Mouse (Mus musculus): ENCODE measurements around the gene Ube2r2. TPM values are rescaled to one million over a fixed set of nuclear protein-coding genes. Genes with fewer than 3 reads are reported as not detected.

Gene Ube2r2
- polyA plus RNA-seq, 1 experiment: 18.8 TPM

- Histone ChIP-seq H3K27me3 (ENCODE audit: control insufficient read depth, insufficient read depth, low read length) (no peaks in the 10 kb centered on the region), H3K4me1 (ENCODE audit: control insufficient read depth, insufficient read depth, low read length) (no peaks in the 10 kb centered on the region)
Measured at GRCm38 (mm10) chr4:41205751-41206150, 70.2 kb downstream of the Ube2r2 start.

GRCm38 (mm10) chr4:41208050-41208449 is 72.5 kb downstream of the Ube2r2 start:
- TF ChIP-seq POLR2A (IDR thresholded peaks at IDR 0.05; ENCODE audit: control insufficient read depth, low read depth, low read length) (no peak), CTCF (IDR thresholded peaks at IDR 0.05; ENCODE audit: control insufficient read depth, insufficient read depth, insufficient replicate concordance, low read depth, low read length) (no peak)
- H3K4me1 ChIP-seq (ENCODE audit: control insufficient read depth, insufficient read depth, low read length): no peaks in the 10 kb centered on the region
- no peak overlapping the region for H3K27ac ChIP-seq (ENCODE audit: control insufficient read depth, insufficient read depth, low read depth, low read length)
- H3K27me3 ChIP-seq (ENCODE audit: control insufficient read depth, insufficient read depth, low read length): no peaks in the 10 kb centered on the region
- H3K4me3 ChIP-seq (ENCODE audit: control insufficient read depth, low read depth, low read length): no peak overlapping the region
- peaks cover 14% of the 10 kb centered on the region for H3K36me3 ChIP-seq (ENCODE audit: control insufficient read depth, insufficient read depth, low read length)

More at GRCm38 (mm10) chr4:41205751-41206150, 70.2 kb downstream of the Ube2r2 start:
- Histone ChIP-seq H3K4me3 (ENCODE audit: control insufficient read depth, low read depth, low read length) (no peak overlapping the region), H3K36me3 (ENCODE audit: control insufficient read depth, insufficient read depth, low read length) (peaks cover 19% of the 10 kb centered on the region), H3K27ac (ENCODE audit: control insufficient read depth, insufficient read depth, low read depth, low read length) (no peak overlapping the region)
- TF ChIP-seq POLR2A (IDR thresholded peaks at IDR 0.05; ENCODE audit: control insufficient read depth, low read depth, low read length) (no peak), CTCF (IDR thresholded peaks at IDR 0.05; ENCODE audit: control insufficient read depth, insufficient read depth, insufficient replicate concordance, low read depth, low read length) (no peak)

- H3K27me3 ChIP-seq (ENCODE audit: control insufficient read depth, insufficient read depth, low read length): no peaks in the 10 kb centered on the region
- H3K4me3 ChIP-seq (ENCODE audit: control insufficient read depth, low read depth, low read length): no peak overlapping the region
- H3K36me3 ChIP-seq (ENCODE audit: control insufficient read depth, insufficient read depth, low read length): peaks cover 4% of the 10 kb centered on the region
- no peaks in the 10 kb centered on the region for H3K4me1 ChIP-seq (ENCODE audit: control insufficient read depth, insufficient read depth, low read length)
- H3K27ac ChIP-seq (ENCODE audit: control insufficient read depth, insufficient read depth, low read depth, low read length): no peak overlapping the region
- TF ChIP-seq CTCF (IDR thresholded peaks at IDR 0.05; ENCODE audit: control insufficient read depth, insufficient read depth, insufficient replicate concordance, low read depth, low read length) (no peak), POLR2A (IDR thresholded peaks at IDR 0.05; ENCODE audit: control insufficient read depth, low read depth, low read length) (no peak)
Measured at GRCm38 (mm10) chr4:41225412-41225811, 89.9 kb downstream of the Ube2r2 start.

- Histone ChIP-seq H3K4me3 (ENCODE audit: control insufficient read depth, low read depth, low read length) (no peak overlapping the region), H3K27me3 (ENCODE audit: control insufficient read depth, insufficient read depth, low read length) (no peaks in the 10 kb centered on the region), H3K36me3 (ENCODE audit: control insufficient read depth, insufficient read depth, low read length) (peaks cover 4% of the 10 kb centered on the region), H3K27ac (ENCODE audit: control insufficient read depth, insufficient read depth, low read depth, low read length) (no peak overlapping the region), H3K4me1 (ENCODE audit: control insufficient read depth, insufficient read depth, low read length) (no peaks in the 10 kb centered on the region)
- TF ChIP-seq CTCF (IDR thresholded peaks at IDR 0.05; ENCODE audit: control insufficient read depth, insufficient read depth, insufficient replicate concordance, low read depth, low read length) (no peak), POLR2A (IDR thresholded peaks at IDR 0.05; ENCODE audit: control insufficient read depth, low read depth, low read length) (no peak)
Measured at GRCm38 (mm10) chr4:41226351-41226750, 90.8 kb downstream of the Ube2r2 start.

- TF ChIP-seq POLR2A (IDR thresholded peaks at IDR 0.05; ENCODE audit: control insufficient read depth, low read depth, low read length) (no peak), CTCF (IDR thresholded peaks at IDR 0.05; ENCODE audit: control insufficient read depth, insufficient read depth, insufficient replicate concordance, low read depth, low read length) (no peak)
- no peaks in the 10 kb centered on the region for H3K4me1 ChIP-seq (ENCODE audit: control insufficient read depth, insufficient read depth, low read length)
- no peak overlapping the region for H3K4me3 ChIP-seq (ENCODE audit: control insufficient read depth, low read depth, low read length)
- no peaks in the 10 kb centered on the region for H3K27me3 ChIP-seq (ENCODE audit: control insufficient read depth, insufficient read depth, low read length)
- no peak overlapping the region for H3K27ac ChIP-seq (ENCODE audit: control insufficient read depth, insufficient read depth, low read depth, low read length)
- peaks cover 2% of the 10 kb centered on the region; the same call in 1 of the 2 replicates for H3K36me3 ChIP-seq (ENCODE audit: control insufficient read depth, insufficient read depth, low read length)
Measured at GRCm38 (mm10) chr4:41235621-41236020, 100.1 kb downstream of the Ube2r2 start.

- Histone ChIP-seq H3K27ac (ENCODE audit: control insufficient read depth, insufficient read depth, low read depth, low read length) (no peak overlapping the region), H3K4me3 (ENCODE audit: control insufficient read depth, low read depth, low read length) (no peak overlapping the region), H3K4me1 (ENCODE audit: control insufficient read depth, insufficient read depth, low read length) (no peaks in the 10 kb centered on the region), H3K36me3 (ENCODE audit: control insufficient read depth, insufficient read depth, low read length) (no peaks in the 10 kb centered on the region), H3K27me3 (ENCODE audit: control insufficient read depth, insufficient read depth, low read length) (no peaks in the 10 kb centered on the region)
- no peak for TF ChIP-seq CTCF (IDR thresholded peaks at IDR 0.05; ENCODE audit: control insufficient read depth, insufficient read depth, insufficient replicate concordance, low read depth, low read length)
- TF ChIP-seq POLR2A (IDR thresholded peaks at IDR 0.05; ENCODE audit: control insufficient read depth, low read depth, low read length): no peak
Measured at GRCm38 (mm10) chr4:41240916-41241315, 105.4 kb downstream of the Ube2r2 start.

Other genes with a start within 250 kb of the Ube2r2 start
- gene Spink4, start 215.7 kb upstream of the Ube2r2 start, polyA plus RNA-seq (2012; rRNA removed): 5.1 and 11.1 TPM in 2 replicates
- 229 and 254 TPM in 2 replicates for gene Bag1, start 187.4 kb upstream of the Ube2r2 start, polyA plus RNA-seq (2012; rRNA removed)
- gene Chmp5, start 187.3 kb upstream of the Ube2r2 start, polyA plus RNA-seq (2012; rRNA removed): 18.0 and 19.0 TPM in 2 replicates
- 28.2 and 29.5 TPM in 2 replicates for gene Nfx1, start 164.8 kb upstream of the Ube2r2 start, polyA plus RNA-seq (2012; rRNA removed)
- 174 and 180 TPM in 2 replicates for gene Aqp7, start 87.6 kb upstream of the Ube2r2 start, polyA plus RNA-seq (2012; rRNA removed)
- gene Aqp3, start 37.6 kb upstream of the Ube2r2 start, polyA plus RNA-seq (2012; rRNA removed): 5.2 and 6.7 TPM in 2 replicates
- gene Nol6, start 11.3 kb upstream of the Ube2r2 start, polyA plus RNA-seq (2012; rRNA removed): 14.0 and 15.9 TPM in 2 replicates
- gene Ubap2, start 139.4 kb downstream of the Ube2r2 start, polyA plus RNA-seq (2012; rRNA removed): 201 and 203 TPM in 2 replicates
- gene Dcaf12, start 179.1 kb downstream of the Ube2r2 start, polyA plus RNA-seq (2012; rRNA removed): 71.2 and 84.7 TPM in 2 replicates
- 44.2 and 47.8 TPM in 2 replicates for gene Ubap1, start 213.3 kb downstream of the Ube2r2 start, polyA plus RNA-seq (2012; rRNA removed)

All from testis, adult 2 months (tissue).